Mouse (Mus musculus) forebrain, postnatal 0 days (tissue): ENCODE data around the gene Ttc7b. TPM values are rescaled to one million over a fixed set of nuclear protein-coding genes. Genes with fewer than 3 reads are reported as not detected.

ENCODE experiments used
- ATAC-seq: fragments of 200-750 bp; cut with Nextera tagmentation; 2 replicates; pipeline ENCODE4 v1.8.0; 2017; ENCODE audit warnings: mild to moderate bottlenecking, moderate library complexity
- DNase-seq: peaks from one replicate; pipeline ENCODE4 v3.0.0-alpha.2; 2015
- H3K27ac ChIP-seq: fragments of 300-500 bp; sonication (generic); 2 replicates; pipeline ENCODE4 v1.5.1; 2014; ENCODE audit warnings: low read depth, mild to moderate bottlenecking, antibody characterized with exemption, low read length, moderate library complexity, mixed read lengths
- H3K27me3 ChIP-seq: fragments of 300-500 bp; sonication (generic); 2 replicates; pipeline ENCODE4 v1.6.1; 2014; ENCODE audit warnings: mild to moderate bottlenecking, low read length, mixed read lengths; ENCODE audit not compliant: insufficient read depth
- H3K36me3 ChIP-seq: fragments of 300-500 bp; sonication (generic); 2 replicates; pipeline ENCODE4 v1.6.1; 2014; ENCODE audit warnings: mild to moderate bottlenecking, moderate library complexity; ENCODE audit not compliant: insufficient read depth
- H3K4me1 ChIP-seq: fragments of 300-500 bp; sonication (generic); 2 replicates; pipeline ENCODE4 v1.6.1; 2014; ENCODE audit warnings: antibody characterized with exemption; ENCODE audit not compliant: insufficient read depth
- H3K4me2 ChIP-seq: fragments of 300-500 bp; sonication (generic); 2 replicates; pipeline ENCODE4 v1.6.1; 2014; ENCODE audit warnings: low read depth, mild to moderate bottlenecking, moderate library complexity
- H3K4me3 ChIP-seq: fragments of 300-500 bp; sonication (generic); 2 replicates; pipeline ENCODE4 v1.5.1; 2014; ENCODE audit warnings: low read depth, low read length, mixed read lengths
- H3K9ac ChIP-seq: fragments of 300-500 bp; sonication (generic); 2 replicates; pipeline ENCODE4 v1.6.1; 2014; ENCODE audit warnings: mild to moderate bottlenecking
- H3K9me3 ChIP-seq: fragments of 300-500 bp; sonication (generic); 2 replicates; pipeline ENCODE4 v1.6.1; 2016; ENCODE audit warnings: low read length
- CTCF ChIP-seq: sonication (generic); IDR thresholded peaks from 2 replicates; pipeline ENCODE4 v1.5.1; 2016; ENCODE audit warnings: antibody characterized with exemption, control low read depth, low read depth
- WGBS: fragments of 180-500 bp; shearing (Covaris S2); extraction: QIAGEN DNeasy Blood & Tissue Kit; methylation state at CpG from one replicate; pipeline ENCODE4 v1.1.7; 2014; 5-methylcytosine and 5-hydroxymethylcytosine counted together
- polyA plus RNA-seq: library from polyadenylated mRNA; unstranded; fragments of >200 nt; fragmentation: Nextera tagmentation; extraction: Ambion mirVana; gene quantifications from 2 replicates; pipeline ENCODE4 v1.2.1, GENCODE M21; 2015
- total RNA-seq: library from RNA; depleted of rRNA; stranded (reverse); fragments of >200 nt; gene quantifications from 2 replicates; pipeline ENCODE4 v1.2.3, GENCODE M21; 2014

Gene Ttc7b
- total and polyA plus RNA-seq, 2 experiments from 2014 or later = 10.8 to 42.2 TPM

- no peak overlapping the region for H3K27ac ChIP-seq
- 70% methylated on average over 4 of the region's 4 CpGs for WGBS
- peaks cover 9% of the 10 kb centered on the region; the same call in 1 of the 2 replicates for H3K4me1 ChIP-seq
- peaks cover 14% of the 10 kb centered on the region; the same call in 1 of the 2 replicates for H3K36me3 ChIP-seq
- H3K9me3 ChIP-seq = no peaks in the 10 kb centered on the region
- 0 out of 2 replicates have a peak, but pooled peaks have one; percentile 8 for ATAC-seq
- H3K27me3 ChIP-seq = no peaks in the 10 kb centered on the region
- H3K9ac ChIP-seq = no peak overlapping the region
- H3K4me3 ChIP-seq = no peak overlapping the region
- DNase-seq = no peak
- no peak overlapping the region for H3K4me2 ChIP-seq
- TF ChIP-seq CTCF = no peak
These were observed 191.6 kb downstream of the Ttc7b start for GRCm38 (mm10) chr12:100328998-100329397.

GRCm38 (mm10) chr12:100328557-100328956, 192.1 kb downstream of the Ttc7b start:
- ATAC-seq (no peak), DNase-seq (no peak)
- TF ChIP-seq CTCF = no peak
- Histone ChIP-seq H3K27me3 (no peaks in the 10 kb centered on the region), H3K9me3 (no peaks in the 10 kb centered on the region), H3K4me1 (peaks cover 9% of the 10 kb centered on the region; the same call in 1 of the 2 replicates), H3K4me3 (no peak overlapping the region), H3K9ac (no peak overlapping the region), H3K4me2 (no peak overlapping the region), H3K36me3 (peaks cover 15% of the 10 kb centered on the region; the same call in 1 of the 2 replicates), H3K27ac (no peak overlapping the region)
- 66% methylated on average over 9 of the region's 9 CpGs for WGBS

- Histone ChIP-seq H3K4me3 (no peak overlapping the region), H3K9ac (no peak overlapping the region), H3K27me3 (no peaks in the 10 kb centered on the region), H3K27ac (no peak overlapping the region), H3K4me2 (no peak overlapping the region), H3K4me1 (peaks cover 9% of the 10 kb centered on the region; the same call in 1 of the 2 replicates), H3K36me3 (peaks cover 15% of the 10 kb centered on the region; the same call in 1 of the 2 replicates), H3K9me3 (no peaks in the 10 kb centered on the region)
- 60% methylated on average over 1 of the region's 2 CpGs for WGBS
- peak; percentile 21; the same call in 1 of the 2 replicates for ATAC-seq
- no peak for DNase-seq
- no peak for TF ChIP-seq CTCF
These were observed 193.9 kb downstream of the Ttc7b start for GRCm38 (mm10) chr12:100326732-100327131.

GRCm38 (mm10) chr12:100325618-100326017, 195.0 kb downstream of the Ttc7b start:
- Histone ChIP-seq H3K27ac (no peak overlapping the region), H3K4me3 (no peak overlapping the region), H3K36me3 (peaks cover 13% of the 10 kb centered on the region; the same call in 1 of the 2 replicates), H3K9me3 (no peaks in the 10 kb centered on the region), H3K27me3 (no peaks in the 10 kb centered on the region), H3K9ac (no peak overlapping the region), H3K4me1 (peaks cover 9% of the 10 kb centered on the region; the same call in 1 of the 2 replicates), H3K4me2 (no peak overlapping the region)
- ATAC-seq (peak; percentile 20; the same call in 1 of the 2 replicates), DNase-seq (no peak)
- TF ChIP-seq CTCF = no peak
- WGBS = 62% methylated on average over 4 of the region's 4 CpGs

GRCm38 (mm10) chr12:100325212-100325611, 195.4 kb downstream of the Ttc7b start:
- Histone ChIP-seq H3K9me3 (no peaks in the 10 kb centered on the region), H3K27me3 (no peaks in the 10 kb centered on the region), H3K4me1 (peaks cover 9% of the 10 kb centered on the region; the same call in 1 of the 2 replicates), H3K36me3 (peaks cover 10% of the 10 kb centered on the region; the same call in 1 of the 2 replicates), H3K4me2 (no peak overlapping the region), H3K27ac (no peak overlapping the region), H3K4me3 (no peak overlapping the region), H3K9ac (no peak overlapping the region)
- no peak for DNase-seq
- ATAC-seq = no peak
- TF ChIP-seq CTCF = no peak
- 87% methylated on average over 8 of the region's 8 CpGs for WGBS

GRCm38 (mm10) chr12:100323641-100324040, 197.0 kb downstream of the Ttc7b start:
- Histone ChIP-seq H3K4me3 (no peak overlapping the region), H3K4me2 (no peak overlapping the region), H3K9me3 (no peaks in the 10 kb centered on the region), H3K27ac (no peak overlapping the region), H3K9ac (no peak overlapping the region), H3K36me3 (peaks cover 14% of the 10 kb centered on the region; the same call in 1 of the 2 replicates), H3K4me1 (peaks cover 2% of the 10 kb centered on the region; the same call in 1 of the 2 replicates), H3K27me3 (no peaks in the 10 kb centered on the region)
- DNase-seq (no peak), ATAC-seq (no peak)
- TF ChIP-seq CTCF = no peak
- 54% methylated on average over 2 of the region's 2 CpGs for WGBS

GRCm38 (mm10) chr12:100322225-100322624, 198.4 kb downstream of the Ttc7b start:
- Histone ChIP-seq H3K36me3 (peaks cover 14% of the 10 kb centered on the region; the same call in 1 of the 2 replicates), H3K27ac (no peak overlapping the region), H3K4me2 (no peak overlapping the region), H3K9me3 (no peaks in the 10 kb centered on the region), H3K9ac (no peak overlapping the region), H3K4me3 (no peak overlapping the region), H3K4me1 (no peaks in the 10 kb centered on the region), H3K27me3 (no peaks in the 10 kb centered on the region)
- ATAC-seq = no peak
- no peak for TF ChIP-seq CTCF
- no peak for DNase-seq
- WGBS = 74% methylated on average over 2 of the region's 2 CpGs
